Mouse (Mus musculus): Measurements from ENCODE around the gene Pde4d. TPM values are rescaled to one million over a fixed set of nuclear protein-coding genes. Genes with fewer than 3 reads are reported as not detected.

Gene Pde4d
- polyA plus RNA-seq, 1 experiment = 15.1 TPM

GRCm38 (mm10) chr13:109665803-109666403 is 1216.2 kb downstream of the Pde4d start:
- H3K4me3 ChIP-seq (ENCODE audit: insufficient read depth, poor library complexity, severe bottlenecking) = no peak overlapping the region
- no peaks in the 10 kb centered on the region for H3K79me3 ChIP-seq (ENCODE audit: low read depth)
- no peaks in the 10 kb centered on the region for H3K27me3 ChIP-seq (ENCODE audit: control insufficient read depth, insufficient read depth, insufficient read length)
- H3K36me3 ChIP-seq (ENCODE audit: control insufficient read depth, insufficient read depth) = no peaks in the 10 kb centered on the region
- no peaks in the 10 kb centered on the region for H3K79me2 ChIP-seq (ENCODE audit: control insufficient read depth, insufficient read depth)
- TF ChIP-seq CTCF (IDR thresholded peaks at IDR 0.05; ENCODE audit: control insufficient read depth, insufficient read depth, insufficient read length) (no peak), MYOD1 (IDR thresholded peaks at IDR 0.05; ENCODE audit: control insufficient read depth, insufficient read length, low read depth) (peak; percentile 27), FOSL1 (IDR thresholded peaks at IDR 0.05; ENCODE audit: insufficient read depth, low read length, poor library complexity, severe bottlenecking) (no peak)
- no peak overlapping the region for H3ac ChIP-seq (ENCODE audit: control insufficient read depth, insufficient read length, low read depth)

- H3K27me3 ChIP-seq (ENCODE audit: control insufficient read depth, insufficient read depth, insufficient read length) = no peaks in the 10 kb centered on the region
- no peaks in the 10 kb centered on the region for H3K36me3 ChIP-seq (ENCODE audit: control insufficient read depth, insufficient read depth)
- H3K4me3 ChIP-seq (ENCODE audit: insufficient read depth, poor library complexity, severe bottlenecking) = no peak overlapping the region
- H3ac ChIP-seq (ENCODE audit: control insufficient read depth, insufficient read length, low read depth) = no peak overlapping the region
- TF ChIP-seq MAX (IDR thresholded peaks at IDR 0.05) (no peak), MYOG (IDR thresholded peaks at IDR 0.05; ENCODE audit: control insufficient read depth, extremely low read depth, insufficient read length) (no peak), USF1 (IDR thresholded peaks at IDR 0.05; ENCODE audit: low read depth) (no peak)
- H3K79me2 ChIP-seq (ENCODE audit: control insufficient read depth, insufficient read depth) = no peaks in the 10 kb centered on the region
- H3K79me3 ChIP-seq (ENCODE audit: low read depth) = no peaks in the 10 kb centered on the region
Observed at GRCm38 (mm10) chr13:109669965-109670364, 1220.2 kb downstream of the Pde4d start.

- TF ChIP-seq CEBPB (IDR thresholded peaks at IDR 0.05; ENCODE audit: low read depth) (no peak), MYOD1 (IDR thresholded peaks at IDR 0.05; ENCODE audit: control insufficient read depth, insufficient read length, low read depth) (no peak), CTCF (IDR thresholded peaks at IDR 0.05; ENCODE audit: control insufficient read depth, insufficient read depth, insufficient read length) (no peak), USF1 (IDR thresholded peaks at IDR 0.05; ENCODE audit: low read depth) (no peak), MYOG (IDR thresholded peaks at IDR 0.05; ENCODE audit: control insufficient read depth, extremely low read depth, insufficient read length) (no peak), FOSL1 (IDR thresholded peaks at IDR 0.05; ENCODE audit: insufficient read depth, low read length, poor library complexity, severe bottlenecking) (no peak), MAX (IDR thresholded peaks at IDR 0.05) (no peak)
- no peaks in the 10 kb centered on the region for H3K79me2 ChIP-seq (ENCODE audit: control insufficient read depth, insufficient read depth)
- no peaks in the 10 kb centered on the region for H3K27me3 ChIP-seq (ENCODE audit: control insufficient read depth, insufficient read depth, insufficient read length)
- no peak overlapping the region for H3ac ChIP-seq (ENCODE audit: control insufficient read depth, insufficient read length, low read depth)
- H3K4me3 ChIP-seq (ENCODE audit: insufficient read depth, poor library complexity, severe bottlenecking) = no peak overlapping the region
- no peaks in the 10 kb centered on the region for H3K36me3 ChIP-seq (ENCODE audit: control insufficient read depth, insufficient read depth)
- H3K79me3 ChIP-seq (ENCODE audit: low read depth) = no peaks in the 10 kb centered on the region
Observed at GRCm38 (mm10) chr13:109671589-109672347, 1222.0 kb downstream of the Pde4d start.

- no peak overlapping the region for H3ac ChIP-seq (ENCODE audit: control insufficient read depth, insufficient read length, low read depth)
- H3K36me3 ChIP-seq (ENCODE audit: control insufficient read depth, insufficient read depth) = no peaks in the 10 kb centered on the region
- H3K79me3 ChIP-seq (ENCODE audit: low read depth) = no peaks in the 10 kb centered on the region
- H3K4me3 ChIP-seq (ENCODE audit: insufficient read depth, poor library complexity, severe bottlenecking) = no peak overlapping the region
- H3K79me2 ChIP-seq (ENCODE audit: control insufficient read depth, insufficient read depth) = no peaks in the 10 kb centered on the region
- H3K27me3 ChIP-seq (ENCODE audit: control insufficient read depth, insufficient read depth, insufficient read length) = no peaks in the 10 kb centered on the region
- TF ChIP-seq CTCF (IDR thresholded peaks at IDR 0.05; ENCODE audit: control insufficient read depth, insufficient read depth, insufficient read length) = no peak
- TF ChIP-seq MYOD1 (IDR thresholded peaks at IDR 0.05; ENCODE audit: control insufficient read depth, insufficient read length, low read depth) = no peak
- TF ChIP-seq MAX (IDR thresholded peaks at IDR 0.05) = no peak
- no peak for TF ChIP-seq MYOG (IDR thresholded peaks at IDR 0.05; ENCODE audit: control insufficient read depth, extremely low read depth, insufficient read length)
- no peak for TF ChIP-seq CEBPB (IDR thresholded peaks at IDR 0.05; ENCODE audit: low read depth)
- no peak for TF ChIP-seq FOSL1 (IDR thresholded peaks at IDR 0.05; ENCODE audit: insufficient read depth, low read length, poor library complexity, severe bottlenecking)
- TF ChIP-seq USF1 (IDR thresholded peaks at IDR 0.05; ENCODE audit: low read depth) = no peak
Observed at GRCm38 (mm10) chr13:109677047-109677446, 1227.3 kb downstream of the Pde4d start.

GRCm38 (mm10) chr13:109677617-109678016 is 1227.9 kb downstream of the Pde4d start:
- TF ChIP-seq CTCF (IDR thresholded peaks at IDR 0.05; ENCODE audit: control insufficient read depth, insufficient read depth, insufficient read length) = no peak
- TF ChIP-seq MYOD1 (IDR thresholded peaks at IDR 0.05; ENCODE audit: control insufficient read depth, insufficient read length, low read depth) = no peak
- no peak for TF ChIP-seq MAX (IDR thresholded peaks at IDR 0.05)
- no peak for TF ChIP-seq CEBPB (IDR thresholded peaks at IDR 0.05; ENCODE audit: low read depth)
- no peak for TF ChIP-seq FOSL1 (IDR thresholded peaks at IDR 0.05; ENCODE audit: insufficient read depth, low read length, poor library complexity, severe bottlenecking)
- no peak for TF ChIP-seq USF1 (IDR thresholded peaks at IDR 0.05; ENCODE audit: low read depth)
- no peak for TF ChIP-seq MYOG (IDR thresholded peaks at IDR 0.05; ENCODE audit: control insufficient read depth, extremely low read depth, insufficient read length)
- Histone ChIP-seq H3K79me3 (ENCODE audit: low read depth) (no peaks in the 10 kb centered on the region), H3K4me3 (ENCODE audit: insufficient read depth, poor library complexity, severe bottlenecking) (no peak overlapping the region), H3K79me2 (ENCODE audit: control insufficient read depth, insufficient read depth) (no peaks in the 10 kb centered on the region), H3K27me3 (ENCODE audit: control insufficient read depth, insufficient read depth, insufficient read length) (no peaks in the 10 kb centered on the region), H3ac (ENCODE audit: control insufficient read depth, insufficient read length, low read depth) (no peak overlapping the region), H3K36me3 (ENCODE audit: control insufficient read depth, insufficient read depth) (no peaks in the 10 kb centered on the region)

GRCm38 (mm10) chr13:109678991-109679390 is 1229.2 kb downstream of the Pde4d start:
- Histone ChIP-seq H3ac (ENCODE audit: control insufficient read depth, insufficient read length, low read depth) (no peak overlapping the region), H3K79me2 (ENCODE audit: control insufficient read depth, insufficient read depth) (no peaks in the 10 kb centered on the region), H3K79me3 (ENCODE audit: low read depth) (no peaks in the 10 kb centered on the region), H3K27me3 (ENCODE audit: control insufficient read depth, insufficient read depth, insufficient read length) (no peaks in the 10 kb centered on the region), H3K4me3 (ENCODE audit: insufficient read depth, poor library complexity, severe bottlenecking) (no peak overlapping the region), H3K36me3 (ENCODE audit: control insufficient read depth, insufficient read depth) (no peaks in the 10 kb centered on the region)
- no peak for TF ChIP-seq MYOG (IDR thresholded peaks at IDR 0.05; ENCODE audit: control insufficient read depth, extremely low read depth, insufficient read length)
- TF ChIP-seq FOSL1 (IDR thresholded peaks at IDR 0.05; ENCODE audit: insufficient read depth, low read length, poor library complexity, severe bottlenecking) = no peak
- TF ChIP-seq MAX (IDR thresholded peaks at IDR 0.05) = no peak
- TF ChIP-seq CEBPB (IDR thresholded peaks at IDR 0.05; ENCODE audit: low read depth) = no peak
- no peak for TF ChIP-seq USF1 (IDR thresholded peaks at IDR 0.05; ENCODE audit: low read depth)
- TF ChIP-seq CTCF (IDR thresholded peaks at IDR 0.05; ENCODE audit: control insufficient read depth, insufficient read depth, insufficient read length) = no peak
- TF ChIP-seq MYOD1 (IDR thresholded peaks at IDR 0.05; ENCODE audit: control insufficient read depth, insufficient read length, low read depth) = no peak
